Mouse (Mus musculus): ENCODE measurements around the gene Slc6a17. TPM values are rescaled to one million over a fixed set of nuclear protein-coding genes. Genes with fewer than 3 reads are reported as not detected.

Gene Slc6a17
- polyA plus RNA-seq, 1 experiment from 2014 or later = 0.02 TPM

DNA sequence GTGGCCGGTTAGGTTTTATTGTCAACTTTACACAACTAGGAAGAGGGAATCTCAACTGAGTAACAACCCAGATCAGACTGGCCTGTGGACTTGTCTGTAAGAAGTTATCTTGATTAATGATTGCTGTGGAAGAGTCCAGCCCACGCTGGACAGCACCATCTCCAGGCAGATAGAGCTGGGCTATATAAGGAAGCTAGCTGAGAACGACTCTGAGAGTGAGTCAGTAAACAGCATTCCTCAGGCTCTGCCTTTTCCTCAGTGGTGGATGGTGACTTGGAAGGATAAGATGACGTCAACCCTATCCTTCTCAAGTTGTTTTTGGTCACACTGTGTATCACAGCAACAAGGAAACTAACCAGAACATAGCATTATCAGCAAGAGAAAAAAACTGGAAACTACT, 29.2 kb downstream of the Slc6a17 start:
- Histone ChIP-seq H3K4me1 (ENCODE audit: insufficient read depth) (no peaks in the 10 kb centered on the region), H3K9ac (replicated peaks) (no peak overlapping the region), H3K27ac (ENCODE audit: low read depth) (no peak overlapping the region), H3K4me3 (ENCODE audit: low read depth, low read length) (no peak overlapping the region), H3K27me3 (ENCODE audit: insufficient read depth, low read length) (peaks cover 3% of the 10 kb centered on the region; the same call in 1 of the 2 replicates), H3K9me3 (ENCODE audit: low read length) (no peaks in the 10 kb centered on the region), H3K36me3 (replicated peaks; ENCODE audit: insufficient read depth, low read length) (no peaks in the 10 kb centered on the region), H3K4me2 (ENCODE audit: low read depth, low read length) (no peak overlapping the region)
- DNase-seq (no peak), ATAC-seq (no peak)
- 31% methylated on average over 4 of the region's 4 CpGs for WGBS (ENCODE audit: insufficient replicate concordance)
- no peak for TF ChIP-seq EP300 (IDR thresholded peaks at IDR 0.05; ENCODE audit: low read depth)

DNA sequence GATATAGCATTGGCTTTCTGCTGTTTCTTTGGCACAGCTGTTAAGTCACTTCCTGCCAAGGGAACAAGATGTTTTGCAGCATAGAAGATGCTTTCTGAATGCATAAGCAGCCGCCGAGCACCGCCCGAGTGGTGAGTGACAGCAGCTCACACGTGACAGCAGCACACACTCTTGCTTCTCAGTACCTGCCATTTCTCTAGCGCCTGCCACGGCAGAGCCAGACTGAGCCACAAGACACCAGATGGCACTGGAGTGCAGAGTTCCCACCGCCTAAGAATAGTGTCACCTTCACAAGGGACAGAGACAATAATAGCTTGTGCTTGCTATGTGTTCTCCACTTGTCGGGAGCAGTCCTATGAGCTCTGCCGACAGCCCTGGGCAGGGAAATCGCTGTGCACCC, 34.5 kb downstream of the Slc6a17 start:
- 35% methylated on average over 11 of the region's 11 CpGs for WGBS (ENCODE audit: insufficient replicate concordance)
- Histone ChIP-seq H3K9me3 (ENCODE audit: low read length) (no peaks in the 10 kb centered on the region), H3K27ac (ENCODE audit: low read depth) (no peak overlapping the region), H3K36me3 (replicated peaks; ENCODE audit: insufficient read depth, low read length) (no peaks in the 10 kb centered on the region), H3K27me3 (ENCODE audit: insufficient read depth, low read length) (peaks cover 3% of the 10 kb centered on the region; the same call in 1 of the 2 replicates), H3K4me2 (ENCODE audit: low read depth, low read length) (no peak overlapping the region), H3K4me3 (ENCODE audit: low read depth, low read length) (no peak overlapping the region), H3K4me1 (ENCODE audit: insufficient read depth) (no peaks in the 10 kb centered on the region), H3K9ac (replicated peaks) (no peak overlapping the region)
- no peak for TF ChIP-seq EP300 (IDR thresholded peaks at IDR 0.05; ENCODE audit: low read depth)
- no peak for TF ChIP-seq CTCF (IDR thresholded peaks at IDR 0.05; ENCODE audit: low read depth)
- no peak for ATAC-seq
- no peak for DNase-seq

DNA sequence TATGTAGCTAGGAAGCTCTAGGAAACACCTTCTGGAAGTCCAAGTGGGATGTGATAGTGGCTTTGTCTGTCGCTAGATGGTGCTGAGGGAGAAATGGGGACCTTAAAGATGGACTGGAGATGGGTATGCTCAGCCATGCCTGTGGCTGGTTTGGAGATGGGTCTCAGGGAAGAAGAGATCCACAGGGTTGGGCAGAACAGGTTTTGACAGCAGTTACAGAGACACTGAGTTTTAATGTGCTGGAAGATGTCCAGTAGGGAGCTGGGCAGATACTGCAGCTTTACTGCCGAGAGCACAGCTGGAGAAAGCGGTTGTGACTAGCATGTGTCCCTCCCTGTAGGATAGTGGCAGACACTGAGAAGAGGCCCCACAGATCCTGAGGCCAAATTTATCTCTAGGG, 37.2 kb downstream of the Slc6a17 start:
- Histone ChIP-seq H3K4me3 (ENCODE audit: low read depth, low read length) (no peak overlapping the region), H3K4me1 (ENCODE audit: insufficient read depth) (no peaks in the 10 kb centered on the region), H3K9me3 (ENCODE audit: low read length) (no peaks in the 10 kb centered on the region), H3K9ac (replicated peaks) (no peak overlapping the region), H3K4me2 (ENCODE audit: low read depth, low read length) (no peak overlapping the region), H3K27ac (ENCODE audit: low read depth) (no peak overlapping the region), H3K36me3 (replicated peaks; ENCODE audit: insufficient read depth, low read length) (no peaks in the 10 kb centered on the region), H3K27me3 (ENCODE audit: insufficient read depth, low read length) (peaks cover 3% of the 10 kb centered on the region; the same call in 1 of the 2 replicates)
- 44% methylated on average over 3 of the region's 3 CpGs for WGBS (ENCODE audit: insufficient replicate concordance)
- ATAC-seq (no peak), DNase-seq (no peak)
- no peak for TF ChIP-seq CTCF (IDR thresholded peaks at IDR 0.05; ENCODE audit: low read depth)
- TF ChIP-seq EP300 (IDR thresholded peaks at IDR 0.05; ENCODE audit: low read depth) = no peak

DNA sequence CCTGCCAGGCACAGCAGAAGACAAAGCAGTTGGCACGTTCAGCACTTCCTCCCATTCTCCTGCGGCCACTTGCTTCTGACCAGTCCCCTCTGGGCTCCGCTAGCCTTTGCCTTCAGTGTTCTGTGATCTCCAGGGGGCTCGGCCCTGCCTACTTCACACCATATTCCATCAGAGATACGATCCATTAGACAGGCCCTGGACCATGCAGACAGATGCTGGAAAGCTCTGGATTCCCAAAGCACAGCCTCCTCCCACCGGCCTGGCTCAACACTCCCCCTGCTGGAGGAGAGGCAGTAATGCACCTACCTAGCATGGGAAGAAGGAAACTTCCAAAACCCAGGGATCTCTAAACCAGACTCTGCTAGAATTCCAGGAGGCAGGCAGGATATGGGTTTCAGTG, 45.6 kb downstream of the Slc6a17 start:
- no peak overlapping the region for H3K9ac ChIP-seq (replicated peaks)
- TF ChIP-seq EP300 (IDR thresholded peaks at IDR 0.05; ENCODE audit: low read depth) (no peak), CTCF (IDR thresholded peaks at IDR 0.05; ENCODE audit: low read depth) (peak; percentile 96)
- DNase-seq (no peak), ATAC-seq (no peak)
- no peaks in the 10 kb centered on the region for H3K9me3 ChIP-seq (ENCODE audit: low read length)
- H3K27me3 ChIP-seq (ENCODE audit: insufficient read depth, low read length) = no peaks in the 10 kb centered on the region; the same call in 1 of the 2 replicates
- no peak overlapping the region for H3K4me2 ChIP-seq (ENCODE audit: low read depth, low read length)
- no peaks in the 10 kb centered on the region for H3K4me1 ChIP-seq (ENCODE audit: insufficient read depth)
- WGBS (ENCODE audit: insufficient replicate concordance) = 36% methylated on average over 6 of the region's 6 CpGs
- no peak overlapping the region for H3K27ac ChIP-seq (ENCODE audit: low read depth)
- H3K4me3 ChIP-seq (ENCODE audit: low read depth, low read length) = no peak overlapping the region
- no peaks in the 10 kb centered on the region for H3K36me3 ChIP-seq (replicated peaks; ENCODE audit: insufficient read depth, low read length)

DNA sequence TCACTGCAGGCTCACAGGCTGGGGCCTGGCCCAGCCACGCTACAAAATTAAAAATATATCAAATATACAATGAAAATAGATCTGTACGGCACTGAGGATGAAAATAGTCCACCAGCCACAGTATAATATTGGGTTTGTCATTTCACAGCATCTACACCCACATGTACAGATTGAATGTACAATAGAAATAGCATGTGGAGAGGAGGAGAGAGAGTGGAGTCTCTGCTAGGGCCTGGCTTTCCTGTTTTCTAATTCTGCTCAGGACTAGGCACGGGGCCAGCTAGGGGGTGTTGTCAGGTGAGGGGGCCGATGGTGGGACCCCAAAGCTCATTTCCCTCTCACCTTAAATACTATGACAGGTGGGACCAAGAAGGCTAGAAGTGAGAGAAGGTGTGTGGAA, 48.8 kb downstream of the Slc6a17 start:
- H3K9me3 ChIP-seq (ENCODE audit: low read length) = no peaks in the 10 kb centered on the region
- peaks cover 3% of the 10 kb centered on the region; the same call in 1 of the 2 replicates for H3K27me3 ChIP-seq (ENCODE audit: insufficient read depth, low read length)
- TF ChIP-seq CTCF (IDR thresholded peaks at IDR 0.05; ENCODE audit: low read depth) (no peak), EP300 (IDR thresholded peaks at IDR 0.05; ENCODE audit: low read depth) (no peak)
- H3K9ac ChIP-seq (replicated peaks) = no peak overlapping the region
- 69% methylated on average over 4 of the region's 4 CpGs for WGBS (ENCODE audit: insufficient replicate concordance)
- no peak overlapping the region for H3K27ac ChIP-seq (ENCODE audit: low read depth)
- H3K36me3 ChIP-seq (replicated peaks; ENCODE audit: insufficient read depth, low read length) = no peaks in the 10 kb centered on the region
- H3K4me1 ChIP-seq (ENCODE audit: insufficient read depth) = no peaks in the 10 kb centered on the region
- ATAC-seq (no peak), DNase-seq (no peak)
- H3K4me2 ChIP-seq (ENCODE audit: low read depth, low read length) = no peak overlapping the region
- H3K4me3 ChIP-seq (ENCODE audit: low read depth, low read length) = no peak overlapping the region

DNA sequence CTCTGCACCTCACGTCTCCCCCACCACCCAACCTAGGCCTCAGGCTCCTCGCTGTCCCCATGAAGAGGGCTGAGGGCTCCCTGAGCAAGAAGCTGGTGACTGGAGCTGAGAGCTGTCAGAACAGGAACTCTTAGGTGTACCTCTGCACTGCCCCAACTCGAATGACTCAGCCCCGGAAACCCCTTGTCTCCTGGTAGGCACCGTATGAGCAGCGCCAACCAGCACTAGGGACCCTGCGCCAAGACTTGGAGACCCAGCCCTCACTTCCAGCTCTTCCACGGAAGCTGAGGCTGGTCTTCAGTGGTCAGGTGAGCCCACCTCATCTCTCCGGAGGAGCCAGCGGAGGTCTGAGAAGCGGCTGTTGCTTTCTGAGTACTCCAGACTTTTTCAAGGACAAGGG, 49.7 kb downstream of the Slc6a17 start:
- H3K9ac ChIP-seq (replicated peaks) = no peak overlapping the region
- 82% methylated on average over 11 of the region's 11 CpGs for WGBS (ENCODE audit: insufficient replicate concordance)
- H3K9me3 ChIP-seq (ENCODE audit: low read length) = no peaks in the 10 kb centered on the region
- H3K4me1 ChIP-seq (ENCODE audit: insufficient read depth) = no peaks in the 10 kb centered on the region
- H3K4me2 ChIP-seq (ENCODE audit: low read depth, low read length) = no peak overlapping the region
- DNase-seq (no peak), ATAC-seq (no peak)
- H3K27me3 ChIP-seq (ENCODE audit: insufficient read depth, low read length) = peaks cover 6% of the 10 kb centered on the region; the same call in 1 of the 2 replicates
- H3K27ac ChIP-seq (ENCODE audit: low read depth) = no peak overlapping the region
- H3K4me3 ChIP-seq (ENCODE audit: low read depth, low read length) = no peak overlapping the region
- no peaks in the 10 kb centered on the region for H3K36me3 ChIP-seq (replicated peaks; ENCODE audit: insufficient read depth, low read length)
- TF ChIP-seq CTCF (IDR thresholded peaks at IDR 0.05; ENCODE audit: low read depth) (no peak), EP300 (IDR thresholded peaks at IDR 0.05; ENCODE audit: low read depth) (no peak)

DNA sequence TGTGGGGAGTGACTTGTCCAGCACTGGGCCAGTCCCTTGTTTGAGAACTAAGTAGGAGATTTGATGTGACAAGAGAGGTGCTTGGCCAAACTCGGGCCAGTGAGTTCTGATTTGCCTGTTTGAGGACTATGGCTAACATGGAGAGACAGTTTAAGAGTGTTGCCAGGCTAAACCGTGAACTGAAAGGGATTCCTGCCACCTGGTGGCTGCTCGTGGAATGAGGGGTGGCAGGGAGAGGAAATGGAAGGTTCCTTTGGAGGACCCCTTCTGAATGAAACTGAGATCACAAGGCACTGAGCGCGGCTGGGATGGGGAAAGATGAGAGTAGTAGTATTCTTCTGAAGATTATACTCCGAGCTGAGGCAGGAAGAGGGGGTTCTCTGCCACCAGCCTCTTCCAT, 51.2 kb downstream of the Slc6a17 start:
- DNase-seq (peak; percentile 66), ATAC-seq (no peak)
- no peaks in the 10 kb centered on the region for H3K4me1 ChIP-seq (ENCODE audit: insufficient read depth)
- TF ChIP-seq CTCF (IDR thresholded peaks at IDR 0.05; ENCODE audit: low read depth) (peak; percentile 82), EP300 (IDR thresholded peaks at IDR 0.05; ENCODE audit: low read depth) (no peak)
- H3K9ac ChIP-seq (replicated peaks) = no peak overlapping the region
- H3K27me3 ChIP-seq (ENCODE audit: insufficient read depth, low read length) = peaks cover 20% of the 10 kb centered on the region
- no peak overlapping the region for H3K4me2 ChIP-seq (ENCODE audit: low read depth, low read length)
- no peak overlapping the region for H3K27ac ChIP-seq (ENCODE audit: low read depth)
- no peak overlapping the region for H3K4me3 ChIP-seq (ENCODE audit: low read depth, low read length)
- H3K36me3 ChIP-seq (replicated peaks; ENCODE audit: insufficient read depth, low read length) = no peaks in the 10 kb centered on the region
- H3K9me3 ChIP-seq (ENCODE audit: low read length) = no peaks in the 10 kb centered on the region
- 5% methylated on average over 6 of the region's 6 CpGs for WGBS (ENCODE audit: insufficient replicate concordance)

All from liver, postnatal 0 days (tissue).